Comparison of ENCODE assay signal across 11 mouse cellular contexts in the genomic region with DNA sequence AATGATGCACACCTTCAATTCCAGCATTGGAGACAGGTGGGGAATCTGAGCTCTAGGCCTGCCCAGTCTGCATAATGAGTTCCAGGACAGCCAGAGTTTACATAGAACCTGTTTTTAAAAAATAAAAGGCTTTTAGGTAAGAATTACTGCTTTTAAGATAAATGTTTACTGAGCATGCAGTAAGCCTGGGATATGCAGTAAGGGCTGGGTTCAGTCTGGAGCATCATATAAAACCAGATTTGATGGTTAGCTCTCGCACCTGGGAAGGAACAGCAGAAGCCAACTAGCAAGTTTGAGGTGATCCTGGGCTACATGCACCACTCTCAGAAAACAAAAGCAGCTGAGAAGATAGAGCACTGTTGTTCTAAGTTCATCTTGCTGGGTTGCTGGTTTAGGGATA. TPM values are rescaled to one million over a fixed set of nuclear protein-coding genes. Genes with fewer than 3 reads are reported as not detected.
DNase-seq lines count a peak whose midpoint lies in the region; ATAC-seq and TF ChIP-seq lines count a peak whose summit lies in the region.
"Had no signal": no experiment of that assay in that cellular context is flagged by ENCODE, and none has a peak within 500 bp of the region (broad histone marks: within the 10 kb centered on the region; RNA-seq: fewer than 3 reads in every experiment).

No protein-coding gene starts in this region.

- no peak overlapping the region; the same call in 1 of the 2 replicates for H3K9ac ChIP-seq in liver, embryonic 11.5 days (ENCODE audit: low read depth, low read length)
- H3K9ac ChIP-seq in hindbrain, embryonic 14.5 days: no peak overlapping the region
- H3K9ac ChIP-seq in neural tube, embryonic 13.5 days: no peak overlapping the region
- H3K9ac ChIP-seq: embryonic facial prominence, embryonic 15.5 days had no signal

- H3K9me3 ChIP-seq in erythroblast, embryonic 14.5 days (ENCODE audit: control insufficient read depth, low read length): no peaks in the 10 kb centered on the region
- H3K9me3 ChIP-seq in liver, embryonic 11.5 days (ENCODE audit: control insufficient read depth, low read length): no peaks in the 10 kb centered on the region
- no peaks in the 10 kb centered on the region for H3K9me3 ChIP-seq in hindbrain, embryonic 14.5 days (ENCODE audit: control insufficient read depth, low read length)
- no peaks in the 10 kb centered on the region for H3K9me3 ChIP-seq in neural tube, embryonic 13.5 days
- H3K9me3 ChIP-seq: embryonic facial prominence, embryonic 15.5 days had no signal

- H3K27me3 ChIP-seq in erythroblast, embryonic 14.5 days (ENCODE audit: control insufficient read depth): no peaks in the 10 kb centered on the region
- no peaks in the 10 kb centered on the region for H3K27me3 ChIP-seq in liver, embryonic 11.5 days (replicated peaks; ENCODE audit: control insufficient read depth, insufficient read depth, low read length)
- H3K27me3 ChIP-seq in hindbrain, embryonic 14.5 days (ENCODE audit: control insufficient read depth, insufficient read depth, low read length): no peaks in the 10 kb centered on the region
- no peaks in the 10 kb centered on the region for H3K27me3 ChIP-seq in neural tube, embryonic 13.5 days
- no peaks in the 10 kb centered on the region for H3K27me3 ChIP-seq in thymus, adult 2 months (ENCODE audit: control insufficient read depth, insufficient read depth, low read length)
- H3K27me3 ChIP-seq: embryonic facial prominence, embryonic 15.5 days had no signal

- WGBS in liver, embryonic 11.5 days: 82% methylated on average over 1 of the region's 1 CpGs
- WGBS in hindbrain, embryonic 14.5 days: 100% methylated on average over 1 of the region's 1 CpGs
- 92% methylated on average over 1 of the region's 1 CpGs for WGBS in neural tube, embryonic 13.5 days
- 98% methylated on average over 1 of the region's 1 CpGs for WGBS in thymus, adult 2 months

- no peak for DNase-seq in liver, embryonic 11.5 days (ENCODE audit: low spot score)
- no peak for DNase-seq in liver
- no peak for DNase-seq in hindbrain, embryonic 14.5 days (ENCODE audit: low spot score)
- DNase-seq in thymus, adult 2 months: no peak

- peaks cover 42% of the 10 kb centered on the region for H3K4me1 ChIP-seq in erythroblast, embryonic 14.5 days (ENCODE audit: control insufficient read depth)
- peaks cover 3% of the 10 kb centered on the region; the same call in 1 of the 2 replicates for H3K4me1 ChIP-seq in liver, embryonic 11.5 days (replicated peaks; ENCODE audit: control insufficient read depth, insufficient read depth, low read length)
- H3K4me1 ChIP-seq in hindbrain, embryonic 14.5 days (replicated peaks; ENCODE audit: control insufficient read depth, insufficient read depth, low read length): peaks cover 4% of the 10 kb centered on the region
- H3K4me1 ChIP-seq in neural tube, embryonic 13.5 days (replicated peaks): peaks cover 22% of the 10 kb centered on the region
- no peaks in the 10 kb centered on the region for H3K4me1 ChIP-seq in thymus, adult 2 months (replicated peaks; ENCODE audit: control insufficient read depth, insufficient read depth, low read length)

- H3K36me3 ChIP-seq in erythroblast, embryonic 14.5 days (ENCODE audit: control insufficient read depth): peaks cover 73% of the 10 kb centered on the region
- peaks cover 42% of the 10 kb centered on the region for H3K36me3 ChIP-seq in liver, embryonic 11.5 days (ENCODE audit: control insufficient read depth, insufficient read depth, low read length)
- peaks cover 61% of the 10 kb centered on the region for H3K36me3 ChIP-seq in hindbrain, embryonic 14.5 days (replicated peaks; ENCODE audit: control insufficient read depth, insufficient read depth)
- peaks cover 61% of the 10 kb centered on the region for H3K36me3 ChIP-seq in neural tube, embryonic 13.5 days
- H3K36me3 ChIP-seq in thymus, adult 2 months (ENCODE audit: control insufficient read depth, insufficient read depth, low read length): peaks cover 33% of the 10 kb centered on the region

- TF ChIP-seq POLR2A in thymus, adult 2 months (IDR thresholded peaks at IDR 0.05; ENCODE audit: control insufficient read depth, extremely low read depth, insufficient read depth, low read length, poor library complexity): no peak

- no peak for ATAC-seq in erythroblast, adult 5-6 weeks (replicated peaks; ENCODE audit: low FRiP score, poor library complexity, severe bottlenecking)
- no peak for ATAC-seq in liver, embryonic 11.5 days (replicated peaks; ENCODE audit: low FRiP score)
- ATAC-seq in hindbrain, embryonic 14.5 days (ENCODE audit: low FRiP score): no peak; the same call in 1 of the 2 replicates
- no peak for ATAC-seq in neural tube, embryonic 13.5 days (ENCODE audit: low read depth)
- ATAC-seq in megakaryocyte-erythroid progenitor cell, adult 5-6 weeks (replicated peaks; ENCODE audit: low FRiP score, low TSS enrichment, poor library complexity, severe bottlenecking): no peak

- H3K27ac ChIP-seq in liver, embryonic 11.5 days (ENCODE audit: low read depth, low read length): 0 out of 2 replicates have a peak overlapping the region, but pooled peaks have one; percentile 38
- no peak overlapping the region for H3K27ac ChIP-seq in hindbrain, embryonic 14.5 days
- H3K27ac ChIP-seq in neural tube, embryonic 13.5 days (replicated peaks): peak overlapping the region; percentile 49; the same call in 1 of the 2 replicates
- H3K27ac ChIP-seq in thymus, adult 2 months (ENCODE audit: control insufficient read depth, insufficient read depth, low read length): no peak overlapping the region

- H3K4me3 ChIP-seq in erythroblast, embryonic 14.5 days (replicated peaks): peak overlapping the region; percentile 66
- peak overlapping the region; percentile 73; the same call in 1 of the 2 replicates for H3K4me3 ChIP-seq in liver, embryonic 11.5 days (ENCODE audit: low read depth, low read length)
- H3K4me3 ChIP-seq in hindbrain, embryonic 14.5 days (replicated peaks; ENCODE audit: low read length): no peak overlapping the region
- no peak overlapping the region for H3K4me3 ChIP-seq in neural tube, embryonic 13.5 days
- no peak overlapping the region for H3K4me3 ChIP-seq in thymus, adult 2 months (ENCODE audit: control insufficient read depth, insufficient read depth, low read length)

- H3K4me2 ChIP-seq in liver, embryonic 11.5 days: peak overlapping the region; percentile 84
- peak overlapping the region; percentile 44; the same call in 1 of the 2 replicates for H3K4me2 ChIP-seq in hindbrain, embryonic 14.5 days (replicated peaks)
- peak overlapping the region; percentile 89 for H3K4me2 ChIP-seq in neural tube, embryonic 13.5 days

- TF ChIP-seq CTCF in thymus, adult 2 months (IDR thresholded peaks at IDR 0.05; ENCODE audit: borderline replicate concordance, control insufficient read depth, extremely low read depth, insufficient read depth, low read length, poor library complexity): no peak

RNA-seq across cellular contexts. Expression of gene Mrpl24, which starts 0.8 kb away (rescaled TPM):
- 0.97 and 1.1 TPM in 2 replicates for polyA plus RNA-seq in erythroblast, embryonic 14.5 days (2012)
- 24.0 and 39.1 TPM in 2 replicates for total RNA-seq in erythroblast, adult 5-6 weeks (2015; ENCODE audit: low replicate concordance)
- 16.0 and 23.0 TPM in 2 replicates for total RNA-seq in erythroblast, adult 5-6 weeks (2017; ENCODE audit: low replicate concordance)
- 95.7 and 97.5 TPM in 2 replicates for polyA plus RNA-seq in liver, embryonic 11.5 days (2014; fragmentation: Nextera tagmentation; extraction: Ambion mirVana)
- polyA plus RNA-seq in hindbrain, embryonic 14.5 days (2014; fragmentation: Nextera tagmentation; extraction: Ambion mirVana): 50.0 and 53.5 TPM in 2 replicates
- polyA plus RNA-seq in neural tube, embryonic 13.5 days (2015; fragmentation: Nextera tagmentation; extraction: Ambion mirVana): 69.5 and 73.0 TPM in 2 replicates
- polyA plus RNA-seq in thymus, adult 2 months (2012; rRNA removed): 60.5 and 72.4 TPM in 2 replicates
- 147 and 201 TPM in 2 replicates for total RNA-seq in megakaryocyte-erythroid progenitor cell, adult 5-6 weeks (2014; fragmentation: Nextera tagmentation)
- 116 and 118 TPM in 2 replicates for total RNA-seq in megakaryocyte-erythroid progenitor cell, adult 5-6 weeks (2017)

RNA-seq across cellular contexts. Expression of gene Isg20l2, which starts 11.6 kb away (rescaled TPM):
- 0.25 and 0.26 TPM in 2 replicates for polyA plus RNA-seq in erythroblast, embryonic 14.5 days (2012)
- 8.6 and 10.7 TPM in 2 replicates for total RNA-seq in erythroblast, adult 5-6 weeks (2015; ENCODE audit: low replicate concordance)
- 5.6 and 11.6 TPM in 2 replicates for total RNA-seq in erythroblast, adult 5-6 weeks (2017; ENCODE audit: low replicate concordance)
- polyA plus RNA-seq in liver, embryonic 11.5 days (2014; fragmentation: Nextera tagmentation; extraction: Ambion mirVana): 66.9 and 68.1 TPM in 2 replicates
- polyA plus RNA-seq in hindbrain, embryonic 14.5 days (2014; fragmentation: Nextera tagmentation; extraction: Ambion mirVana): 17.0 and 18.5 TPM in 2 replicates
- 36.2 and 41.4 TPM in 2 replicates for polyA plus RNA-seq in neural tube, embryonic 13.5 days (2015; fragmentation: Nextera tagmentation; extraction: Ambion mirVana)
- 31.6 and 40.8 TPM in 2 replicates for polyA plus RNA-seq in thymus, adult 2 months (2012; rRNA removed)
- 65.1 and 78.0 TPM in 2 replicates for total RNA-seq in megakaryocyte-erythroid progenitor cell, adult 5-6 weeks (2014; fragmentation: Nextera tagmentation)
- total RNA-seq in megakaryocyte-erythroid progenitor cell, adult 5-6 weeks (2017): 60.4 and 61.7 TPM in 2 replicates

RNA-seq across cellular contexts. Expression of gene Rrnad1, which starts 12.0 kb away (rescaled TPM):
- 1.3 TPM in 2 replicates for polyA plus RNA-seq in erythroblast, embryonic 14.5 days (2012)
- 0.58 and 1.7 TPM in 2 replicates for total RNA-seq in erythroblast, adult 5-6 weeks (2015; ENCODE audit: low replicate concordance)
- 2.4 and 3.2 TPM in 2 replicates for total RNA-seq in erythroblast, adult 5-6 weeks (2017; ENCODE audit: low replicate concordance)
- polyA plus RNA-seq in liver, embryonic 11.5 days (2014; fragmentation: Nextera tagmentation; extraction: Ambion mirVana): 17.5 and 18.8 TPM in 2 replicates
- polyA plus RNA-seq in hindbrain, embryonic 14.5 days (2014; fragmentation: Nextera tagmentation; extraction: Ambion mirVana): 15.8 and 18.1 TPM in 2 replicates
- polyA plus RNA-seq in neural tube, embryonic 13.5 days (2015; fragmentation: Nextera tagmentation; extraction: Ambion mirVana): 20.1 and 22.2 TPM in 2 replicates
- 68.0 and 75.4 TPM in 2 replicates for polyA plus RNA-seq in thymus, adult 2 months (2012; rRNA removed)
- total RNA-seq in megakaryocyte-erythroid progenitor cell, adult 5-6 weeks (2014; fragmentation: Nextera tagmentation): 26.9 and 34.3 TPM in 2 replicates
- 4.1 and 10.0 TPM in 2 replicates for total RNA-seq in megakaryocyte-erythroid progenitor cell, adult 5-6 weeks (2017)

RNA-seq across cellular contexts. Expression of gene Hdgf, which starts 12.4 kb away (rescaled TPM):
- polyA plus RNA-seq in erythroblast, embryonic 14.5 days (2012): 86.9 and 109 TPM in 2 replicates
- total RNA-seq in erythroblast, adult 5-6 weeks (2015; ENCODE audit: low replicate concordance): 99.5 and 116 TPM in 2 replicates
- 131 and 168 TPM in 2 replicates for total RNA-seq in erythroblast, adult 5-6 weeks (2017; ENCODE audit: low replicate concordance)
- 520 and 526 TPM in 2 replicates for polyA plus RNA-seq in liver, embryonic 11.5 days (2014; fragmentation: Nextera tagmentation; extraction: Ambion mirVana)
- polyA plus RNA-seq in hindbrain, embryonic 14.5 days (2014; fragmentation: Nextera tagmentation; extraction: Ambion mirVana): 163 and 179 TPM in 2 replicates
- 186 and 218 TPM in 2 replicates for polyA plus RNA-seq in neural tube, embryonic 13.5 days (2015; fragmentation: Nextera tagmentation; extraction: Ambion mirVana)
- polyA plus RNA-seq in thymus, adult 2 months (2012; rRNA removed): 112 and 136 TPM in 2 replicates
- total RNA-seq in megakaryocyte-erythroid progenitor cell, adult 5-6 weeks (2014; fragmentation: Nextera tagmentation): 676 and 813 TPM in 2 replicates
- total RNA-seq in megakaryocyte-erythroid progenitor cell, adult 5-6 weeks (2017): 908 and 1,020 TPM in 2 replicates

RNA-seq across cellular contexts. Expression of gene Crabp2, which starts 29.9 kb away (rescaled TPM):
- polyA plus RNA-seq in erythroblast, embryonic 14.5 days (2012): not detected in 2 replicates
- not detected in 2 replicates for total RNA-seq in erythroblast, adult 5-6 weeks (2015; ENCODE audit: low replicate concordance)
- total RNA-seq in erythroblast, adult 5-6 weeks (2017; ENCODE audit: low replicate concordance): not detected in 2 replicates
- polyA plus RNA-seq in liver, embryonic 11.5 days (2014; fragmentation: Nextera tagmentation; extraction: Ambion mirVana): 24.9 and 29.9 TPM in 2 replicates
- 48.7 and 56.4 TPM in 2 replicates for polyA plus RNA-seq in hindbrain, embryonic 14.5 days (2014; fragmentation: Nextera tagmentation; extraction: Ambion mirVana)
- polyA plus RNA-seq in neural tube, embryonic 13.5 days (2015; fragmentation: Nextera tagmentation; extraction: Ambion mirVana): 193 and 205 TPM in 2 replicates
- 1.6 and 2.3 TPM in 2 replicates for polyA plus RNA-seq in thymus, adult 2 months (2012; rRNA removed)
- 2.8 TPM in 1 of 2 replicates, not detected in the other for total RNA-seq in megakaryocyte-erythroid progenitor cell, adult 5-6 weeks (2014; fragmentation: Nextera tagmentation)
- total RNA-seq in megakaryocyte-erythroid progenitor cell, adult 5-6 weeks (2017): 1.2 TPM in 1 of 2 replicates, not detected in the other
- total RNA-seq: granulocyte monocyte progenitor cell, adult 5-6 weeks had no signal
- polyA plus RNA-seq: large intestine, adult 2 months had no signal

Comparison
In these comparisons a context has a peak if more than half of its experiments do, and no peak if none do; other contexts are left out.
1. H3K4me3 ChIP-seq: peak in erythroblast, embryonic 14.5 days (single experiment) and liver, embryonic 11.5 days (single experiment); none in hindbrain, embryonic 14.5 days (single experiment), neural tube, embryonic 13.5 days (single experiment) and thymus, adult 2 months (single experiment).
2. H3K27ac ChIP-seq: peak in liver, embryonic 11.5 days (single experiment) and neural tube, embryonic 13.5 days (single experiment); none in hindbrain, embryonic 14.5 days (single experiment) and thymus, adult 2 months (single experiment).
3. RNA of gene Mrpl24, which starts 0.8 kb away (polyA plus RNA-seq): 95.7 to 97.5 TPM in liver, embryonic 11.5 days, 69.5 to 73.0 TPM in neural tube, embryonic 13.5 days, 60.5 to 72.4 TPM in thymus, adult 2 months and 50.0 to 53.5 TPM in hindbrain, embryonic 14.5 days; 0.97 to 1.1 TPM in erythroblast, embryonic 14.5 days; every median in the first group is over 10 times any median in the second.
4. RNA of gene Isg20l2, which starts 11.6 kb away (polyA plus RNA-seq): 66.9 to 68.1 TPM in liver, embryonic 11.5 days, 36.2 to 41.4 TPM in neural tube, embryonic 13.5 days, 31.6 to 40.8 TPM in thymus, adult 2 months and 17.0 to 18.5 TPM in hindbrain, embryonic 14.5 days; 0.25 to 0.26 TPM in erythroblast, embryonic 14.5 days; every median in the first group is over 10 times any median in the second.
5. Peak in every context shown above with its lines, with median percentiles within 50 percentile points of each other: H3K4me2 ChIP-seq.